Mouse (Mus musculus): Measurements from ENCODE around the gene Cwc15.
A peak's percentile ranks its signal among the peaks of the same experiment; 100 is the strongest.

Gene Cwc15

GRCm38 (mm10) chr9:14548366-14548761 is 47.9 kb downstream of the Cwc15 start:
- no peak for DNase-seq (ENCODE audit: low spot score in 2 of 2)

DNA sequence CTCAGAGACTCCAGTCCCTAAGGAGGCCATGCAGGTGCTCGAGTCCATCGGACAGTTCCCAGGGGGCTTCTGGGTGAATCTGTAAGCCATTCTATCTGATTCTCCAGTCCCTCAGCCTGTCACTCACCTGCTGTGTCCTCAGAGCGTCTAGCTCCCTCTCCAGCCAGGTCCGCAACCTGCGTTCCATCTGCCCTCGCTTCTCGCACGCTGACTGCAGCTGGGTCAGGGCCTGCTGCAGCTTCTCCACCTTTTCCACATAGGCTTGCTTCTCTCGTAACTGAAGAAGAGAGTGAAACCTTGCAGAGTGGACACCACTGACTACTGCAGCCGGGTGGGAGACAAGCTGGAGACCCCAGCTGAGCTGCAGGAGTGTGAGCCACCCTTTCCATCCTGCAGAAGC is 57.9 kb downstream of the Cwc15 start:
- DNase-seq (ENCODE audit: low spot score in 2 of 2): no peak

DNA sequence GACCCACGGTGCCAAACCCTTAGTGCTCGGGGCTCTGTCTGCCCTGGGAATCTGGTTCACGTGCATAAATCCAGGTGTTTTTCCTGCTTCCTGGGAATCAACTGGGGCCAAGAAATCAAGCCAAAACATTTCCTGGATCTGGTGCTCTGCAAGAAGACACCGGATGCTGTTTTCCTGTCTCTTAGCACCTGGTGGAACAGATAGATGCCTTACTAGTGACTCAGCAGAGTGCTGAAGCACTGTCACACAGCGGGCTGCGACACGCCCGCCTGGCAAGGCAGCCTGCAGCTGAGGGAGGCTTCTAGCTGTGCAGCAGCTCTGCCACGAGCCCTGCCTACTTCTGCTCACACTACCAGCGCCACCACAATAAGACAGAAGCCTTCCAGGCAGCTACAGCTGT is 59.0 kb downstream of the Cwc15 start:
- peak; percentile 22 for DNase-seq (ENCODE audit: low spot score in 2 of 2)

- DNase-seq (ENCODE audit: low spot score in 2 of 2): no peak
Observed at GRCm38 (mm10) chr9:14559996-14560395, 59.6 kb downstream of the Cwc15 start.

Measured in frontal cortex, postnatal 10 days (tissue).